ENCODE assay signal across 18 mouse cellular contexts in genomic region chr1:93567013-93567412, GRCm38 (mm10). TPM values are rescaled to one million over a fixed set of nuclear protein-coding genes. Genes with fewer than 3 reads are reported as not detected.
A peak's percentile ranks its signal among the peaks of the same experiment; 100 is the strongest.
DNase-seq lines count a peak whose midpoint lies in the region; ATAC-seq and TF ChIP-seq lines count a peak whose summit lies in the region.
"Had no signal": no experiment of that assay in that cellular context is flagged by ENCODE, and none has a peak within 500 bp of the region (broad histone marks: within the 10 kb centered on the region; RNA-seq: fewer than 3 reads in every experiment).

No protein-coding gene starts in this region.

- ATAC-seq in intestine, embryonic 15.5 days: peak; percentile 16
- peak; percentile 93 for ATAC-seq in liver, postnatal 0 days
- no peak for ATAC-seq in kidney, embryonic 16.5 days (ENCODE audit: low FRiP score, low TSS enrichment)
- ATAC-seq: activated CD4-positive, CD25-positive, alpha-beta regulatory T cell, adult 4 months had no signal

- H3K4me2 ChIP-seq in intestine, embryonic 15.5 days (replicated peaks): no peak overlapping the region
- H3K4me2 ChIP-seq in liver, postnatal 0 days (ENCODE audit: low read depth, low read length): no peak overlapping the region
- no peak overlapping the region for H3K4me2 ChIP-seq in kidney, embryonic 16.5 days (replicated peaks; ENCODE audit: low read depth, low read length)
- H3K4me2 ChIP-seq: limb, embryonic 12.5 days; midbrain, embryonic 12.5 days had no signal

- no peak for DNase-seq in layer of hippocampus, adult 2 months (ENCODE audit: low spot score in 2 of 2)
- no peak for DNase-seq in layer of hippocampus, postnatal 36 days
- DNase-seq in brain, adult 2 months (ENCODE audit: low read depth, low spot score): peak; percentile 84
- DNase-seq in liver, postnatal 0 days: peak; percentile 43
- DNase-seq in testis, postnatal 14 days (ENCODE audit: low spot score): no peak
- DNase-seq in natural killer cell, adult 2 months (ENCODE audit: low spot score in 2 of 2): no peak
- DNase-seq: adrenal gland, adult 8-10 months; cerebellum, adult 18-20 months; cerebellum, postnatal 36 days; kidney, adult 2 months; kidney, postnatal 25 days; lung, adult 2 months; thymus, postnatal 14 days had no signal

- peaks cover 6% of the 10 kb centered on the region; the same call in 1 of the 2 replicates for H3K36me3 ChIP-seq in intestine, embryonic 15.5 days
- peaks cover 6% of the 10 kb centered on the region; the same call in 1 of the 2 replicates for H3K36me3 ChIP-seq in liver, postnatal 0 days (replicated peaks; ENCODE audit: insufficient read depth, low read length)
- peaks cover 9% of the 10 kb centered on the region for H3K36me3 ChIP-seq in kidney, embryonic 16.5 days (ENCODE audit: insufficient read depth, low read length)

- WGBS in intestine, embryonic 15.5 days: 50% methylated on average over 3 of the region's 3 CpGs
- 59% methylated on average over 3 of the region's 3 CpGs for WGBS in liver, postnatal 0 days (ENCODE audit: insufficient replicate concordance)
- WGBS in kidney, embryonic 16.5 days: 64% methylated on average over 3 of the region's 3 CpGs

- no peak for TF ChIP-seq CTCF in layer of hippocampus, adult 2 months (conservative IDR thresholded peaks at IDR 0.05)
- no peak for TF ChIP-seq CTCF in liver, postnatal 0 days (IDR thresholded peaks at IDR 0.05; ENCODE audit: low read depth)

- no peak overlapping the region for H3K9ac ChIP-seq in intestine, embryonic 15.5 days
- no peak overlapping the region for H3K9ac ChIP-seq in liver, postnatal 0 days (replicated peaks)
- no peak overlapping the region for H3K9ac ChIP-seq in kidney, embryonic 16.5 days (replicated peaks; ENCODE audit: low read length)
- H3K9ac ChIP-seq: limb, embryonic 12.5 days; midbrain, embryonic 12.5 days had no signal

- H3K4me1 ChIP-seq in intestine, embryonic 15.5 days (replicated peaks): no peaks in the 10 kb centered on the region
- 0 out of 2 replicates have a peak, but pooled peaks cover 4% of the 10 kb centered on the region for H3K4me1 ChIP-seq in liver, postnatal 0 days (ENCODE audit: insufficient read depth)
- H3K4me1 ChIP-seq in kidney, embryonic 16.5 days (ENCODE audit: insufficient read depth, low read length): 0 out of 2 replicates have a peak, but pooled peaks cover 3% of the 10 kb centered on the region
- H3K4me1 ChIP-seq: limb, embryonic 12.5 days; midbrain, embryonic 12.5 days had no signal

- H3K27ac ChIP-seq in layer of hippocampus, adult 2 months: 0 out of 2 replicates have a peak overlapping the region, but pooled peaks have one; percentile 3
- H3K27ac ChIP-seq in intestine, embryonic 15.5 days: no peak overlapping the region
- peak overlapping the region; percentile 88 for H3K27ac ChIP-seq in liver, postnatal 0 days (ENCODE audit: low read depth)
- no peak overlapping the region for H3K27ac ChIP-seq in kidney, embryonic 16.5 days (ENCODE audit: low read length)
- H3K27ac ChIP-seq: limb, embryonic 12.5 days; midbrain, embryonic 12.5 days had no signal

- H3K27me3 ChIP-seq in intestine, embryonic 15.5 days (replicated peaks): no peaks in the 10 kb centered on the region
- H3K27me3 ChIP-seq in liver, postnatal 0 days (ENCODE audit: insufficient read depth, low read length): no peaks in the 10 kb centered on the region
- H3K27me3 ChIP-seq in kidney, embryonic 16.5 days (ENCODE audit: insufficient read depth, low read length): no peaks in the 10 kb centered on the region
- H3K27me3 ChIP-seq: limb, embryonic 12.5 days; midbrain, embryonic 12.5 days had no signal

- TF ChIP-seq EP300 in liver, postnatal 0 days (IDR thresholded peaks at IDR 0.05; ENCODE audit: low read depth): no peak

- 0 out of 2 replicates have a peak, but pooled peaks cover 4% of the 10 kb centered on the region for H3K9me3 ChIP-seq in intestine, embryonic 15.5 days
- no peaks in the 10 kb centered on the region for H3K9me3 ChIP-seq in liver, postnatal 0 days (ENCODE audit: low read length)
- H3K9me3 ChIP-seq in kidney, embryonic 16.5 days (ENCODE audit: low read length): peaks cover 8% of the 10 kb centered on the region
- H3K9me3 ChIP-seq: midbrain, embryonic 12.5 days had no signal

- no peak overlapping the region for H3K4me3 ChIP-seq in layer of hippocampus, adult 2 months
- H3K4me3 ChIP-seq in intestine, embryonic 15.5 days (replicated peaks): no peak overlapping the region
- no peak overlapping the region for H3K4me3 ChIP-seq in liver, postnatal 0 days (ENCODE audit: low read depth, low read length)
- H3K4me3 ChIP-seq in kidney, embryonic 16.5 days (ENCODE audit: low read length): no peak overlapping the region
- H3K4me3 ChIP-seq: limb, embryonic 12.5 days; midbrain, embryonic 12.5 days had no signal

RNA-seq across cellular contexts. Expression of gene Farp2, which starts 55.1 kb away (rescaled TPM):
- 10 to 100 TPM; 12.0 to 12.6 TPM for total RNA-seq in layer of hippocampus, adult 2 months (2021)
- 10 to 100 TPM; 11.9 to 13.0 TPM for total RNA-seq in layer of hippocampus, postnatal 36 days (2021)
- polyA plus RNA-seq in intestine, embryonic 15.5 days (2015; fragmentation: Nextera tagmentation; extraction: Ambion mirVana): 6.1 and 6.8 TPM in 2 replicates
- 3.9 and 4.0 TPM in 2 replicates for polyA plus RNA-seq in liver, postnatal 0 days (2015; fragmentation: Nextera tagmentation; extraction: Ambion mirVana)
- 10.1 and 10.4 TPM in 2 replicates for polyA plus RNA-seq in kidney, embryonic 16.5 days (2015; fragmentation: Nextera tagmentation; extraction: Ambion mirVana)

Comparison
In these comparisons a context has a peak if more than half of its experiments do, and no peak if none do; other contexts are left out.
1. DNase-seq: peak in brain, adult 2 months (single experiment) and liver, postnatal 0 days (single experiment); none in layer of hippocampus, adult 2 months (0 of 2), layer of hippocampus, postnatal 36 days (0 of 2), testis, postnatal 14 days (single experiment) and natural killer cell, adult 2 months (0 of 2).
2. H3K27ac ChIP-seq: peak in layer of hippocampus, adult 2 months (single experiment) and liver, postnatal 0 days (single experiment); none in intestine, embryonic 15.5 days (single experiment) and kidney, embryonic 16.5 days (single experiment).